Mouse (Mus musculus) forebrain, embryonic 11.5 days (tissue): ENCODE measurements around the gene Lman1l. TPM values are rescaled to one million over a fixed set of nuclear protein-coding genes. Genes with fewer than 3 reads are reported as not detected.

Source experiments
- ATAC-seq: fragments of 200-750 bp; cut with Nextera tagmentation; replicated peaks from 2 replicates; pipeline ENCODE4 v1.8.0; 2017; ENCODE audit warnings: moderate TSS enrichment; ENCODE audit not compliant: low FRiP score
- DNase-seq: peaks from one replicate; pipeline ENCODE4 v3.0.0-alpha.2; 2017; ENCODE audit warnings: low spot score
- H3K27ac ChIP-seq: fragments of 300-500 bp; sonication (generic); 2 replicates; pipeline ENCODE4 v1.5.1; 2014; ENCODE audit warnings: low read depth, low read length
- H3K27me3 ChIP-seq: fragments of 300-500 bp; sonication (generic); 2 replicates; pipeline ENCODE4 v1.6.1; 2014; ENCODE audit warnings: mild to moderate bottlenecking, low read length, mixed read lengths; ENCODE audit not compliant: control insufficient read depth, insufficient read depth
- H3K36me3 ChIP-seq: fragments of 300-500 bp; sonication (generic); 2 replicates; pipeline ENCODE4 v1.6.1; 2014; ENCODE audit warnings: mild to moderate bottlenecking, low read length, moderate library complexity, mixed read lengths; ENCODE audit not compliant: control insufficient read depth, insufficient read depth
- H3K4me1 ChIP-seq: fragments of 300-500 bp; sonication (generic); replicated peaks from 2 replicates; pipeline ENCODE4 v1.6.1; 2014; ENCODE audit warnings: low read length, mixed read lengths; ENCODE audit not compliant: control insufficient read depth, insufficient read depth
- H3K4me2 ChIP-seq: fragments of 300-500 bp; sonication (generic); 2 replicates; pipeline ENCODE4 v1.6.1; 2014; ENCODE audit warnings: low read depth, mild to moderate bottlenecking, low read length, moderate library complexity, mixed read lengths; ENCODE audit not compliant: severe bottlenecking
- H3K4me3 ChIP-seq: fragments of 300-500 bp; sonication (generic); 2 replicates; pipeline ENCODE4 v1.5.1; 2014; ENCODE audit warnings: low read depth, low read length
- H3K9ac ChIP-seq: fragments of 300-500 bp; sonication (generic); 2 replicates; pipeline ENCODE4 v1.6.1; 2014; ENCODE audit warnings: low read length
- H3K9me3 ChIP-seq: fragments of 300-500 bp; sonication (generic); 2 replicates; pipeline ENCODE4 v1.6.1; 2016; ENCODE audit warnings: low read length, mixed read lengths; ENCODE audit not compliant: control insufficient read depth
- WGBS: fragments of 180-500 bp; shearing (Covaris S2); extraction: QIAGEN DNeasy Blood & Tissue Kit; methylation state at CpG from one replicate; pipeline ENCODE4 v1.1.7; 2014; 5-methylcytosine and 5-hydroxymethylcytosine counted together
- polyA plus RNA-seq: library from polyadenylated mRNA; unstranded; fragments of >200 nt; fragmentation: Nextera tagmentation; extraction: Ambion mirVana; gene quantifications from 2 replicates; pipeline ENCODE4 v1.2.1, GENCODE M21; 2014

Lman1l gene
- polyA plus RNA-seq, 1 experiment from 2014 or later: not detected

DNA sequence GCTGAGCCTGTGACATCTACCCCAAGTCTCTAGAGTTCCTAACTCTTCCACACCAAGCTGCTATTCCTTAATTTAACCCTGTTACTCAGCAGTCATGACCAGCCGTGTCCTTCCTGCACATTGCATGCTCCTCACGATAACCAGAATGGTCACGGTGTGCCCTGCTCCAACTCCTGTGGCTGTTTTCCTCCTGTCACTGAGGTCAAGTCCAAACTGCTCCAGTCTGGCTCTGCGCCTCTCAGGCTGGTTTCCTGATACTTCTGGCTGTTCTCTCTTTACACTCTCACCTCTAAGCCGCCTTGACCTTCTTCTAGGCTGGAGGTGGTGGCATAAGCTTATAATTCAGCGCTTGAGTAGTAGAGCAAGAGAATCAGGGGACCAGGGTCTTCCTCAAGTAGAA is 52.1 kb downstream of the Lman1l start:
- Histone ChIP-seq H3K4me3 (no peak overlapping the region), H3K27me3 (no peaks in the 10 kb centered on the region), H3K4me1 (no peaks in the 10 kb centered on the region), H3K27ac (no peak overlapping the region), H3K9me3 (no peaks in the 10 kb centered on the region), H3K36me3 (no peaks in the 10 kb centered on the region; the same call in 1 of the 2 replicates), H3K9ac (no peak overlapping the region), H3K4me2 (no peak overlapping the region)
- 93% methylated on average over 6 of the region's 6 CpGs for WGBS
- DNase-seq (no peak), ATAC-seq (no peak)

DNA sequence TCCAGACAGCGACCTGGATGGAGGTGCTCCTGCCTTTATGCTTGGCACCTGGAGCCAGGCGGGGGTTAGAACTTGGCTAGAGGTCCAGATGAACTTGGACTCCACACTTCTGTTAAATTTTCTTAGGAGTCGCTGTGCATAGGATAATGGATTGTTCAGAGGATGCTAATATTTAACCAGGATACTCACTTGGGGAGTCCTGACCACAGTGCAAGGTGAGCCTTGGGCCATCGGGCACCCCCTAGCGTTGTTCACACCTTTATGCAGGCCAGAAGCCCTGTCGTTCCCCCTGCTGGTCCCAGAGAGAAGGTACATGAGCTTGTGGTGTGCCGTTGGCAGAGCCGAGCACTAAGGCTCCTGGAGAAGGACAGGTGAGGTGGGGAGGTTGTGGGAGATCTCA is 53.7 kb downstream of the Lman1l start:
- no peak overlapping the region for H3K4me3 ChIP-seq
- WGBS: 59% methylated on average over 8 of the region's 8 CpGs
- ATAC-seq: no peak
- no peaks in the 10 kb centered on the region for H3K9me3 ChIP-seq
- no peak overlapping the region for H3K9ac ChIP-seq
- no peaks in the 10 kb centered on the region; the same call in 1 of the 2 replicates for H3K36me3 ChIP-seq
- no peak for DNase-seq
- H3K4me1 ChIP-seq: no peaks in the 10 kb centered on the region; the same call in 1 of the 2 replicates
- no peak overlapping the region for H3K27ac ChIP-seq
- H3K4me2 ChIP-seq: no peak overlapping the region
- H3K27me3 ChIP-seq: no peaks in the 10 kb centered on the region

DNA sequence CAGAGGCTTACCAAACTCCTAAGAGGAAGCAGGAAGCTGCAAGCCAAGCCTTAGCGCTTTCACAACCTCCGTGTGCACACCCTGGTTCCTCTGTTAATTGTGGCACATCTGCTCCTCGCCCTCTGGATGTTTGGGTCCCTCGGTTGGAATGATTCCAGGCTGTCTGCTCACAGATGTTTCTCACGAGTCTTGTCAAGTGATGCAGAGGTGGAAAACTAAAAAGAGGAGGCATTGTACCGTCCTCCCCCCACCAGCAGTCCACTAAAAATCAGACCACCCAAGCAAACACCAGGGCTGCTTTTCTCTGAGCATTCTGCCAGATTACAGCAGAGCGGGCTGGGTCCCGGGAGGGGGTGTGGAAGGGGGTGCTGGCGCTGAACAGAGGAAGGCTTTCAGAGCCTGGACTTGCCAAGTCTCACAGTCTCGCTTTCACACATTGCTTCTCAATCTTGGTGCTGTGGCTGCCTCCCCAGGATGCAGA is 54.8 kb downstream of the Lman1l start:
- no peaks in the 10 kb centered on the region; the same call in 1 of the 2 replicates for H3K36me3 ChIP-seq
- H3K27ac ChIP-seq: no peak overlapping the region
- no peak overlapping the region for H3K4me3 ChIP-seq
- H3K4me2 ChIP-seq: no peak overlapping the region
- H3K9ac ChIP-seq: no peak overlapping the region
- no peaks in the 10 kb centered on the region for H3K9me3 ChIP-seq
- ATAC-seq (no peak), DNase-seq (no peak)
- no peaks in the 10 kb centered on the region for H3K27me3 ChIP-seq
- H3K4me1 ChIP-seq: peaks cover 4% of the 10 kb centered on the region
- WGBS: 71% methylated on average over 10 of the region's 10 CpGs

DNA sequence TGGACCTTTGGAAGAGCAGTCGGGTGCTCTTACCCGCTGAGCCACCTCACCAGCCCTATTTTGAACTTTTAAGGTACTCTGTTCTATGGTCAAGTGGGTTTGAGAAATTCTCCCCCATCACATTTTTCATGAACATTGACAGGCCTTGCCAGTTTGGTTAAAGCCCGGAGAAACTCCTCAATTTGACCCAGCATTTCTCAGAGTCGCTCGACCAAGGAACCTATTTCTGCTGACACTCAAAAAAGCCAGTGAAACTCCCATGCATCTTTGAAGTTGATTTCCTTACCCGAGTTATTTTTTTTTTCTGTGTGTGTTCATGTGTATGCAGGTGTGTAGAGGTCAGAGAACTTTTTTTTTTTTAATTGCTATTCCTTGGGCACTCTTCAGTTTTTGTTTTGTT is 56.0 kb downstream of the Lman1l start:
- Histone ChIP-seq H3K4me3 (no peak overlapping the region), H3K27me3 (no peaks in the 10 kb centered on the region), H3K4me2 (no peak overlapping the region), H3K27ac (no peak overlapping the region), H3K4me1 (peaks cover 7% of the 10 kb centered on the region), H3K36me3 (no peaks in the 10 kb centered on the region), H3K9me3 (no peaks in the 10 kb centered on the region), H3K9ac (no peak overlapping the region)
- no peak for DNase-seq
- WGBS: 94% methylated on average over 6 of the region's 6 CpGs
- no peak for ATAC-seq

DNA sequence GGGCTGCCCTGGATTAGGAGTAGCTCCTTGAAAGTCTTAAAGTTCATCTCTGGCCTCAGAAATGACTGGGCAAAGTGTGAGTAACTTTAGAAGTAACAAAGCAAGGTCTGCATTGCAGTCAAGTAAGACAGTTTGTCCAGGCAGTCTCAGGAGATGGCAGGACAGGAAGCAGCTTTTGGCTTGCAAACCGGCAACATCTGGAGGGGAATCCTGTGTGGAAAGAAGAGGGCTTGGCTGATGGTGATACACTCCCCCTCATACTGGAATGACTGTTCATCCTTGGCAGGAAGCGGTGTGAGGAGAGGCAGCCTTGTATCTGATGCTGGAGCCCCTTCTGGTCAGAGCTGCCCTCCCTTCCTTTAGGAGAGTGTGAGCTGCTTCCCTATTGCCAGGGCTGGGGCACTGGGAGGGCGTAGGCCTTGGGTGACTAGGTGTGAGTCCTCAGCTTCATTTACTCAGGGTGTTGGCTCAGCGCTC is 57.6 kb downstream of the Lman1l start:
- Histone ChIP-seq H3K9me3 (no peaks in the 10 kb centered on the region), H3K4me3 (no peak overlapping the region), H3K36me3 (no peaks in the 10 kb centered on the region), H3K4me2 (no peak overlapping the region), H3K27me3 (no peaks in the 10 kb centered on the region), H3K9ac (no peak overlapping the region), H3K4me1 (peaks cover 7% of the 10 kb centered on the region), H3K27ac (no peak overlapping the region)
- 82% methylated on average over 4 of the region's 4 CpGs for WGBS
- ATAC-seq: no peak
- no peak for DNase-seq

DNA sequence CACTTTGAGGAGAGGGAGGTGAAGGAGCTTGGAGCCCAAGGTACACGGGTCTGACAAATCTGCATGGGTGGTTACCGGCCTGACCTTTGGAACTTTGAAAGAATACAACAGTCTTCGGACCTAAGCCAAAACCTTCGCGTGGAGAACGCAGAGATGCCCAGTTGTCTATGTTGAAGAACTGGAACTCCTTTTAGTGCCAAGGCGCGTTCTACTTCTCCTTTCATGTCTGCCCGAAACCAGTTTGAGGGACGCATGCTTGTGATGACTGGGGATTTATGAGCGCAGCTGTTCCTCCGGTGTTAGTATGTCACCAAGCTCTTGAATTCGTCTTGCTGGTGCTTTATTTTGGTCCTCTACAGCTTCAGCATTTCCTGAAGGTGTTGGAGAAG is 58.9 kb downstream of the Lman1l start:
- H3K4me3 ChIP-seq: peak overlapping the region; percentile 48
- no peak overlapping the region; the same call in 1 of the 2 replicates for H3K9ac ChIP-seq
- H3K4me2 ChIP-seq: peak overlapping the region; percentile 71
- ATAC-seq (no peak), DNase-seq (no peak)
- peaks cover 7% of the 10 kb centered on the region for H3K4me1 ChIP-seq
- no peaks in the 10 kb centered on the region for H3K9me3 ChIP-seq
- no peaks in the 10 kb centered on the region for H3K36me3 ChIP-seq
- WGBS: 83% methylated on average over 13 of the region's 13 CpGs
- no peaks in the 10 kb centered on the region for H3K27me3 ChIP-seq
- H3K27ac ChIP-seq: no peak overlapping the region

DNA sequence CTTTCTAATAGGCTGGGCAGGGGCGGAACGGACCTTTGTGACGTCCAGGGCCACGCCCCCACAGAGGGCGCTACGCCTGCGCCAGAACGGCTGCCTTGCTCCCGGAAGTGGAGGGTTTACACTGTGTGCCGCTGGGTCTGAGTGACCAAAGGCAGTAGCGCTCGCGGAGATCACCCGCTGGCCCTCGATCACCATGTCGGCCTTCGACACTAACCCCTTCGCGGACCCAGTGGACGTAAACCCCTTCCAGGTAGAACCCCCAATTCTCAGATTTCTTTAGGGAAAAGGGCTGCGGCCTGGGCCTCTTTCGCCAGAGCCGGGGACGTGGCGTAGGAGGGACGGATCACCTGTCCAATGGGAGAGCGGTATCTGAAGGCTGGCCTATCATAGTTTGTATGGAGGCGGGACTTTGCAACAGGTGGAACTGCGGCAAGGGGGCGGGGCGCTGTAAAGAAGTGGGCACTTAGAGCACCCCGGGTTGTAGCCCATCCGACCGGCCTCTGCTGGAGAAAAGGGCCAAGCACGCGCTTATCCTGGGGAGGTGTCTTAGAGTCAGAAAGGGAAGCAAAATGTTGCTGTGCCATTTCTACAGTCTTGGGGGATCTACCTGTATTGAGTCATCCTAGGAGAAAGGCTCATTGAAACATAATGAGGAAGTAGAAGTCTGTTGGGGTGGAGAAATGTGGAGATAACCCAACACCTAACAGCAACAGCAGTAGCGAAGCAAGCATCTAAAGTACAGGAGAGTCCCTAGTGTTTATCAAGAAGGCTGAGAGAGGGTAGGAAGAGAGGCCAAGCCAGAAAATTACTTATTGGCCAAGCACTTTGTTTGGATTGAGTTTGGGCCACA is 59.5 kb downstream of the Lman1l start, which contains the start of gene Scamp2:
Gene Scamp2, plus strand, starts transcription at position 83 of the 850 bp plus-strand sequence.
- Histone ChIP-seq H3K4me3 (peak within 1 kb of the TSS; percentile 48), H3K36me3 (no peaks in the 10 kb centered on the region), H3K4me2 (peak within 1 kb of the TSS; percentile 71), H3K27me3 (no peaks in the 10 kb centered on the region), H3K9ac (peak within 1 kb of the TSS; percentile 55), H3K4me1 (peaks cover 7% of the 10 kb centered on the region), H3K27ac (no peak within 1 kb of the TSS), H3K9me3 (no peaks in the 10 kb centered on the region)
- WGBS: 1% methylated on average over 37 of the region's 37 CpGs
- ATAC-seq (peak; percentile 99), DNase-seq (peak; percentile 95)

DNA sequence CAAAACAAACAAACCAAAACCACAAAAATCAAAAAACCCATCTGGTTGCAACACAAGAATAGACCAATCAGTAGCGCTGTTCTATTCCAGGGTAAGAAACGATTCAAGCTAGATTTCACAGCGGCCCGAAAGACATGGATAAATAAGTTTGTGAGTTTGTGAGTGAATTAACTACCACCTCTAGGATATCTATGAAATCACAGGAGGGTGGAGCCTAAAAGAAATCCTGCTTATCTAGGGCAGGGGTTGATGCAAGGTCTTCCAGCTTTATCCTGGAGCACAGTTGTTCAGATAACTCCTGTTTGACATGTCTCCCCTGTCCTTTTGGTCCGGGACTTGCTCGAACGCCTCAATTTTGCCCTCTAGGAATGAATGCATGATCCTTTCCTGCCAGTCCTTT is 60.3 kb downstream of the Lman1l start:
- Histone ChIP-seq H3K4me3 (peak overlapping the region; percentile 48), H3K27me3 (no peaks in the 10 kb centered on the region), H3K9me3 (no peaks in the 10 kb centered on the region), H3K36me3 (no peaks in the 10 kb centered on the region), H3K27ac (no peak overlapping the region), H3K9ac (peak overlapping the region; percentile 55), H3K4me1 (peaks cover 7% of the 10 kb centered on the region), H3K4me2 (peak overlapping the region; percentile 71)
- 29% methylated on average over 7 of the region's 7 CpGs for WGBS
- ATAC-seq (no peak), DNase-seq (no peak)
